Mouse (Mus musculus) thymus, adult 18-20 months (tissue): ENCODE results near the gene 1700056E22Rik.

Experiments
- DNase-seq, 2 experiments: peaks; one replicate each; pipeline ENCODE4 v3.0.0; 2022; ENCODE audit warnings: mixed read lengths in 2 of 2

Gene 1700056E22Rik

DNA sequence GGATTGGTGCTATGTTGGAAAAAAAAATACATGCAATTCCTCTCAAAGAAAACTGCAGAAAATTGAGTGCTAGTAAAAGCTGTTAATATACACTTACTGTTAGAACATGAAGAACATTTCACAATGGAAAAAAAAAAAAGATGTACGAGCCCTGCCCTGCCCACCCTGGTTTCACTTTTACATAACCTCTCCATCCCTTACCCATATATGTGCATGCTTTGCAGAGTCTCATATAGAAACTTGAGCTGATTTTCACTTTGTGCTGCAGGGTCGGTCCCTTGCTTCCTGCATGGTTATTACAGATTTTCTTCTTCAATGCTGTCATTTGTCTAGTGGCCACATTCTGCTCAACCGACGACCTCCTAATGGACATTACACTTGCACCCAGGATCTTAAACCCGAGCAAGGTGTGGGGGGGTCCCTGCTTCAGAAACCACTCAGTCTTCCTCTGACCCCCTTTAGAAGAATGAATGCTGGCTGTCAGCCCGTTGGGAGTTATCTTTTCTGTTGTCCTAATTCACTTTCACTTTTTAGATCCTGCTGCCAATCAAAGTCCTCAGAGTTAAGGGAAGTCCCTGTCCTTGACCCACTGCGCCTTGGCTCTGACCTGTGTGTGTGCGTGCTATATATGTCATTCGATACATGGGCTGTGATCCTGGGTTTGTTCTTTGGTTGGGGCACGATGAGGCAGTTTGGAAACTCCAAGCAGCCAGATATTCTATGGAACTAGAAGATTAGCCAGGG lies 14.7 kb upstream of the 1700056E22Rik start:
- no peak for DNase-seq

- DNase-seq = no peak
Measured at GRCm38 (mm10) chr1:184047818-184048217, 13.7 kb upstream of the 1700056E22Rik start.

GRCm38 (mm10) chr1:184046070-184046677 lies 12.1 kb upstream of the 1700056E22Rik start:
- DNase-seq = peak in 1 of 2 experiments; percentile 54

GRCm38 (mm10) chr1:184043391-184043790 lies 9.3 kb upstream of the 1700056E22Rik start:
- DNase-seq = no peak

DNA sequence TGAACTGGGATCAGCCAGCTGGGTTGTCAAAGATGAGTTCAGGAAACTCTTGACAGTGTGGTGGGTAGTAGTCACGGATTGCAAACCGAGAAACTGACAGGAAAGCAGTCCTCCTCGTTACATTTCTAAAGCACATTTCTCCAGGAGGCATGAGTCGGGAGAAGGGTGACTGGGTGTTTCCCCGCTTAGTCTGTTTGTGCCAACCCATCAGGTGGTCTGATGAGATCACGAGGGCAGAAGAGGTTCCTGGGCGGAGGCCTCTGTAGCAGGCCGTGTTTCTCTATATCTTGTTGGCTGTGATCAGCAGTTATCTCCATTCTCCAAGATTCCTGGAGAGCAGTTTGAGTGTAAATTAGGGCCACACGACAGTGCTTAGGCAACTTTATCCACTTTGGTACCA lies 8.6 kb upstream of the 1700056E22Rik start:
- no peak for DNase-seq

GRCm38 (mm10) chr1:184041778-184042573 lies 7.9 kb upstream of the 1700056E22Rik start:
- DNase-seq = no peak

DNA sequence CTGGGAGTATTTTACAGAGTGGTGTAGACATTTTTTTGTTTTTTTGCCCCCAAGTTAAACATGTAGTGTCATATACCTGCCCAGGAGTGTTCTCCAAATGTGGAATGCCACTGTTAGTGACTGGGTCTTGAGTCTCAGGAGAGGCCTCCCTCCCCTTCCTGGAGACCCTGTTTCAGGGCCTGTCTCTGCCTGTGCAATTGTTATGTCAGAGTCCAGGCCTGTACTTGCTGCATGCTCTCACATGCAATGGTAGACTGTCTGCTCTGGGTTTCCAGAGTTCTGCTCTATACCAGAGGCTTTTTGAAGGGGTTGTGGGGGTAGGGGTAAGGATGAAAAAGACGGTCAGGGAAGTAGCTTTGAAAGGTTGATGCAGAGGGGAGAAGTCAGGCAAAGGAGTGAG lies 6.8 kb upstream of the 1700056E22Rik start:
- DNase-seq = no peak

GRCm38 (mm10) chr1:184040181-184040580 lies 6.1 kb upstream of the 1700056E22Rik start:
- DNase-seq = no peak

- DNase-seq = no peak
Measured at GRCm38 (mm10) chr1:184039301-184039700, 5.2 kb upstream of the 1700056E22Rik start.

DNA sequence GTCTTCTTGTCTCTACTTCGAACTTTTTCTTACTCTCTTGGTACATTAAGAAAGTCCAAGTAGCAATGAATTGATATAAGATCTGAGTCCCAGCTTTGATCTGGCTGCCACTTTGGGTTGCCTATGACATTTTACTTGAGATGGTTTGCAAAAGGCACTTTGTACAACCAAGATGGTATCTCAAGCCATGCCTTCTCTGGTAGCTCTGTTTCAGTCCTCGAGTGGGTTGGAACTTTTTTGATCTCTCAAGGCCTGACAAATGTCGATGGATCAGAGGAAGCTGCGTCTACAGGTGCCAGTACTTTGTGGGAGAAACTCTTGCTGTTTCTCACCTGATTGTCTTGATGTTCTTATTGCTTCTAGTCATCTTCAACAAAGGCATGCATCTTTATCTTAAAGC lies 3.7 kb upstream of the 1700056E22Rik start:
- no peak for DNase-seq

DNA sequence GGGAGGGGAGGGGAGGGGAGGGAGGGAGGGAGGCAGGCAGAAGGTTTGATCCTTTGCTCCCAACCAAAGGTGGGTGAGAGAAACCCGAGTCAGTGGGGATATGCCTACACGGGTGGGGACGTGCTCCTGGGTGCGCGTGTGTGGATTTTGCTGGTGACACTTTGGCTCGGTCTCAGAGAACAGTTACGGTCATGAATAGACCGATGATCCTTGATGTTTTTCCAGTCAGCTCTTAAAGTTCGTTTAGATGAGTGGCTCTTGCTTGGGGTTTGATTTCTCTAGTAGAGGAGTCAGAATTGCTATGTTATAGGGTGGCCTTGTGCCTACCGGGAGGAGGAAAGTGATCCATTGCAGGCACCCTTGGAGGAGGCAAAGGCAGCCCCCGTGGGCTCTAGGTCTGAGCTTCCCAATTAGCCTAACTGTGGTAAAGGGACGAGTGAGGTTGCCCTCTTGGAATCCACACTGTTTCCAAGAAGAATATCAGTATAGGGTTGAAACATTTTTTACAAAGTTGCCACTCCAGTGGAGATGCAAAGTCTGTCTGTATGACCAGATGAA lies 1.3 kb upstream of the 1700056E22Rik start:
- DNase-seq = no peak

- DNase-seq = peak in 1 of 2 experiments; percentile 51
Measured at GRCm38 (mm10) chr1:184034741-184035181, 660 bp upstream of the 1700056E22Rik start.

GRCm38 (mm10) chr1:184033390-184034010 lies 601 bp downstream of the 1700056E22Rik start:
- peak; percentile 76 to 81 for DNase-seq

DNA sequence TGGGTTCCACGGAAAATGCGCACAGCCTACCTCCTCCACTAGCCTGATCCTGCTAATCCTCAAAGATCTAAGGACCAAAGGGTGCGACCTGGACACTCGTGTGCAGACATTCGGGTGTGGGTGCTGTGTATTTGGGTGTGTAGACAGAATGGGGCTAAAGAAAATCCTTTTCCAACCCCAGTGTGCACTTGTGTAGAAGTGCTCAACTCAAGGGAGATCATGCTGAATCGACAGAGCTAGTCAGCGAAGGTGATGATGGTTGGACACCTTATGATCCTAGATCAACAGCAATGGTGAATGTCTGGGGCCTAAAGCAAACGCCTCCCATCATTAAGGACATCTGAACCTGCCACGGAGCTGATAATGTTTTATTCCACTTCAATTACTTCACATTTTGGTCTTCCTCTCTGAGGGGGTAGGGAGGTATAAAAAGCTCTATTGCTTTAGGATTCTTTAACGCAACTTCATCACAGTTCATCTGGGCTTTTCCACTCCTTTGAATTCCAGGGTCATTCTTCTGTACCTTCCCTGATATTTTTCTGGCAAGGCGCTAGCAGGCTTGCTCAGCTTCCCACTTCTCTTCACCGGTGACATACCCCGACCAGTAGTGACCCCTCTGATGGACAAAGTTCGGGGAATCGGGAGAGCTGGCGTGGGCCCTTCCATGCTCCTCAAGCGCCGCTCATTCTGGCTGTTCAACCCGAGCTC lies 1.3 kb downstream of the 1700056E22Rik start:
- DNase-seq = no peak

GRCm38 (mm10) chr1:184030070-184030802 lies 3.9 kb downstream of the 1700056E22Rik start:
- no peak for DNase-seq

DNA sequence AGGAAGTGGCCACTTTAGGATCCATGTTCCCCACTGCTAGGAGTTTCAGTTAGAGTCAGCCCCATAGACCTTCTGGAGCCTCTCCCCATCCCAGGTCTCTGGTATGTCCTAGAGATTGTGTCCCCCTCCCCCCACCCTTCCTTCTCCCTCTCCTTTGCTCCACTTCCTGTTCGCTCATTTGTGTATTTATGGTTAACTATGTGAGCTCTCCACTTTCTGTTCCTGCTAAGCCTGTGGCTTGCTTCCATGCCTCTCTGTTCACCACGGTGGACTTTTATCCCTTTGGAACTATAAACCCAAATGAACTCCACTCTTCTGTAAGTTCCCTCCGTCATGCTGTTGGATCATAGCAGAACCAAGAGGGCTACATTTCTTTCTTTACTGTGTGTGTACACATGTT lies 7.1 kb downstream of the 1700056E22Rik start:
- DNase-seq = no peak

DNA sequence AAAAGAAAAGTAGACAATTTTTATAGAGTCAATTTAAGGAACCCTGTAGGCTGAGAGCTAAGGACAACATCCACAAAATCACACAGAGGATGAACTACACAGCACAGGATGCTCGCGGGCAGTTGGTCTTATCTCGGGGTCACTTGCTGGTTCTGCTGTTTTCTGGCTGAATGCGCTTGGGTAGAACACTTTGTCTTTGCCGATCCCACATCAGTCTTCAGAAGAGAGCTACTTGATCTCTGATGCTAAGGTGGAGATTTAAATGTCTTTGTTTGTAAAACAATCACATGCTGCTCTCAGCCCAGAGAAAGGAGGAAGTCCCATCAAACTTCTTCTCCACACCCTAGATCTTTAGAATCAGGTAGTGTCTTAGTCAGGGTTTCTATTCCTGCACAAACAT lies 9.0 kb downstream of the 1700056E22Rik start:
- DNase-seq = no peak

GRCm38 (mm10) chr1:184024631-184025030 lies 9.5 kb downstream of the 1700056E22Rik start:
- DNase-seq = peak in 1 of 2 experiments; percentile 48

- no peak for DNase-seq
Measured at GRCm38 (mm10) chr1:184023971-184024370, 10.1 kb downstream of the 1700056E22Rik start.

GRCm38 (mm10) chr1:184019722-184020107 lies 14.4 kb downstream of the 1700056E22Rik start:
- DNase-seq = no peak

- DNase-seq = no peak
Measured at GRCm38 (mm10) chr1:184019042-184019721, 14.9 kb downstream of the 1700056E22Rik start.
